Mouse (Mus musculus): Measurements from ENCODE around the gene Rpl22. TPM values are rescaled to one million over a fixed set of nuclear protein-coding genes. Genes with fewer than 3 reads are reported as not detected.

The Rpl22 gene
- total RNA-seq, 1 experiment: 1,458 TPM

DNA sequence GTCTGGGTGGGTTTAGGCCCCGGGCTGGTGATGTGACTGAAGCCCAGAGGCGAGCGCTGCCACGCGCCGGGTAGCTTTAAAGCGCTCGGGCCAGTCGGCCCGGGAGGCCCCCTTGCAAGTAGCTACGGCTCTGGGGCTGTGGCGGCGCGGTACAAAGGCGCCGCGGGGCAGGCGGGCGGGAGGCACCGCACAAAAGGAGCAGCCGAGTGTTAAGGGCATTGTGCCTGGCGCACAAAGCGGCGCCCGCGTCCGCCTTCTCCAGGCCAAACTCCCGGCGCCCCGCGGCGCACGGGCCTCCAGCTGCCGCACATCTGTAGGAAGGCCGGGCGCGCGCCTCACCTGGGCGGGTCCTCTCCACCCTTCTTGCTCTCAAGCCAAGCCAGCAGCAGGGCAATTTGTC lies 35.2 kb upstream of the Rpl22 start:
- H3K27ac ChIP-seq (ENCODE audit: insufficient read depth, low read depth, low read length, poor library complexity, severe bottlenecking): peak overlapping the region; percentile 11; the same call in 1 of the 2 replicates
- no peaks in the 10 kb centered on the region for H3K9me3 ChIP-seq (ENCODE audit: control insufficient read depth, insufficient read depth, low read depth, low read length)
- TF ChIP-seq MAFK (IDR thresholded peaks at IDR 0.05; ENCODE audit: insufficient read depth, low read depth, low read length) (no peak), HCFC1 (IDR thresholded peaks at IDR 0.05; ENCODE audit: borderline replicate concordance, insufficient read depth, low read length) (no peak), CHD2 (IDR thresholded peaks at IDR 0.05; ENCODE audit: low read depth, low read length) (no peak), ZNF384 (IDR thresholded peaks at IDR 0.05; ENCODE audit: low read depth, low read length) (no peak), ZC3H11A (IDR thresholded peaks at IDR 0.05; ENCODE audit: borderline replicate concordance, low read depth, low read length) (no peak)
- DNase-seq (ENCODE audit: low read depth, low spot score): peak; percentile 68
- in situ Hi-C loops (cut with MboI; ENCODE audit: low sequenced_read_pairs in 2 of 2, unreplicated experiment in 2 of 2): no loop called here
- peak overlapping the region; percentile 18 to 38; a peak in 3 of 4 replicates for H3K4me3 ChIP-seq (ENCODE audit: insufficient read depth in 1 of 2, low read depth in 1 of 2, low read length in 2 of 2, poor library complexity in 1 of 2, severe bottlenecking in 1 of 2)
- no peak overlapping the region; the same call in 1 of the 2 replicates for H3K9ac ChIP-seq (ENCODE audit: insufficient read depth, low read depth, low read length, poor library complexity, severe bottlenecking)
- H3K36me3 ChIP-seq (ENCODE audit: control insufficient read depth, insufficient read depth, low read length, poor library complexity, severe bottlenecking): no peaks in the 10 kb centered on the region
- peaks cover 7 to 46% of the 10 kb centered on the region in 2 experiments; a peak in 3 of 4 replicates for H3K4me1 ChIP-seq (ENCODE audit: control insufficient read depth in 2 of 2, insufficient read depth in 2 of 2, low read length in 2 of 2, poor library complexity in 1 of 2)

DNA sequence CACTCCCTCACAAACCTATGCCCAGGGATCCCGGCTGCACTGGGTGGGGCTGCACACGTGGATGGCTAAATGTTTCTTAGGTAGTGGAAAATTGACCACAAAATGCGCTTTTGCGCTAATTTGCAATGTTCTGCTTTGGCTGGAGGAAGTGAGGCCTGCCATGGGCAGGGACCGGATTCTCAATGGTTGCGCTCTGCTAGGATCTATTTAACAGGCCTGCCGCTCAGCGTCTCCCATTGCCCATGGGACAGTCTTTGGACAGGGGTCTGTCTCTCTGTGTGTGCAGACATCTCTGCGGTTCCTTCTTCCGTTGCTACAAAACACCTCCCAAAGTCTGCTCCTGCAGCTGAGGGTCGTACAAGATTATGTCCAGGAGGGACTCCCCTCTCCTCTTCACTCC lies 34.6 kb upstream of the Rpl22 start:
- Histone ChIP-seq H3K36me3 (ENCODE audit: control insufficient read depth, insufficient read depth, low read length, poor library complexity, severe bottlenecking) (no peaks in the 10 kb centered on the region), H3K4me3 (ENCODE audit: insufficient read depth in 1 of 2, low read depth in 1 of 2, low read length in 2 of 2, poor library complexity in 1 of 2, severe bottlenecking in 1 of 2) (0 out of 4 replicates have a peak overlapping the region, but pooled peaks of 1 of the 2 experiments have one; percentile 18), H3K4me1 (ENCODE audit: control insufficient read depth in 2 of 2, insufficient read depth in 2 of 2, low read length in 2 of 2, poor library complexity in 1 of 2) (peaks cover 5 to 46% of the 10 kb centered on the region in 2 experiments; a peak in 3 of 4 replicates), H3K9ac (ENCODE audit: insufficient read depth, low read depth, low read length, poor library complexity, severe bottlenecking) (no peak overlapping the region), H3K27ac (ENCODE audit: insufficient read depth, low read depth, low read length, poor library complexity, severe bottlenecking) (peak overlapping the region; percentile 20; the same call in 1 of the 2 replicates), H3K9me3 (ENCODE audit: control insufficient read depth, insufficient read depth, low read depth, low read length) (no peaks in the 10 kb centered on the region)
- no peak for DNase-seq (ENCODE audit: low read depth, low spot score)
- in situ Hi-C loops (cut with MboI; ENCODE audit: low sequenced_read_pairs in 2 of 2, unreplicated experiment in 2 of 2): no loop called here
- TF ChIP-seq HCFC1 (IDR thresholded peaks at IDR 0.05; ENCODE audit: borderline replicate concordance, insufficient read depth, low read length) (no peak), MAFK (IDR thresholded peaks at IDR 0.05; ENCODE audit: insufficient read depth, low read depth, low read length) (no peak), ZNF384 (IDR thresholded peaks at IDR 0.05; ENCODE audit: low read depth, low read length) (no peak), ZC3H11A (IDR thresholded peaks at IDR 0.05; ENCODE audit: borderline replicate concordance, low read depth, low read length) (no peak), CHD2 (IDR thresholded peaks at IDR 0.05; ENCODE audit: low read depth, low read length) (no peak)

DNA sequence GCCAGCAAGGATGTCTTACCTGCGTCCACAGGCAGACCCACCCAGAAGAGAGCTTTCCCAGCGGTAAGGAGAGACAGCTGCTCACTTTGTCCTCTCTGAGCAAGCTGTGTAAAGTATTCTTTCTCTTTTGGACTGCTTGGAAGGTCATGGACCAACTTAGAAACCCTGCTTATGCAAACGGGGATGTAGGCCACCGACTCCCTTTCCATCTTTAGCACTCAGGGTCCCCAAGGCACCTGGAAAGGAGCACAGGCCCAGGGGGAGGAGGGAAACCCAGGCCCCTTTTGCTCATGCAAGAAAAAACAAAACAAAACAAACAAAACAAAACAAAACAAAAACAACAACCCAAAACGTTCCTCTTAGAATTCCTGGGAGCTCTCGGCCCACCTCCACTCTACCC lies 34.0 kb upstream of the Rpl22 start, which contains the start of gene Hes3:
TSS of gene Hes3 (minus strand) at position 101 of the 400 bp plus-strand sequence.
- Histone ChIP-seq H3K27ac (ENCODE audit: insufficient read depth, low read depth, low read length, poor library complexity, severe bottlenecking) (peak within 1 kb of the TSS; percentile 20; the same call in 1 of the 2 replicates), H3K4me1 (ENCODE audit: control insufficient read depth in 2 of 2, insufficient read depth in 2 of 2, low read length in 2 of 2, poor library complexity in 1 of 2) (peaks cover 5 to 45% of the 10 kb centered on the region in 2 experiments; a peak in 3 of 4 replicates)

DNA sequence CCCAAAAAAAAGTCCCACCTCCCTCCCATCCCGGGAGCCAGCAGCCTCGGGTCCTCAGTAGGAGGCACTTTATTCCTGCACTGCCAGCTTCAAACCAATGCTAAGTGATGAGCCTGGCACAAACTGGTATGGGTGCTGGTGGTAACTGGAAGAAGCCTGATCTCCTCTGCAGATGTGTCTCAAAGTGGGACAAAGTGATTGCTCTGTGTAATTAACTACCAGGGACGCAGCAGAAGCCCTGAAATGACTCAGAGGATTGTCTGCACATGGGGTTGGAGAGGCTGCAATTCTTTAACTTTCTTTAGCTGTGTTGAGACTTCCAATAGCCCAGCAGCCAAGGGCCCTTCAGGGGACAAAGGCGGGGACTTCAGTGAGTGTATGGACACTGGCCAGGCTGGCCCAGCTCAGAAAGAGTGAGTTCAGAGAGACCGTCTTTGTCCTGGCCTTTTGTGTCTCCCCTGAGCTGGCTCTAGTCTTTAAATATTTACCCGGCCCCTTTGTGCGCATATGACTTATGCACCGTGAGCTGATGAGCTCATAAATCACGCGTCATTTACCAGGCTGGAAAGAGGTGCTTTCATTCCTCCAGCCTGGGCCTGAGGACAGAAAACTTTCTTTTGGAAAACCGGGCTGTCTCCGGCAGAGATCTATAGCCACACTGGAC lies 33.3 kb upstream of the Rpl22 start:
- Histone ChIP-seq H3K9ac (ENCODE audit: insufficient read depth, low read depth, low read length, poor library complexity, severe bottlenecking) (no peak overlapping the region), H3K4me1 (ENCODE audit: control insufficient read depth in 2 of 2, insufficient read depth in 2 of 2, low read length in 2 of 2, poor library complexity in 1 of 2) (peaks cover 2 to 40% of the 10 kb centered on the region in 2 experiments; a peak in 3 of 4 replicates), H3K36me3 (ENCODE audit: control insufficient read depth, insufficient read depth, low read length, poor library complexity, severe bottlenecking) (no peaks in the 10 kb centered on the region), H3K27ac (ENCODE audit: insufficient read depth, low read depth, low read length, poor library complexity, severe bottlenecking) (no peak overlapping the region), H3K9me3 (ENCODE audit: control insufficient read depth, insufficient read depth, low read depth, low read length) (no peaks in the 10 kb centered on the region), H3K4me3 (ENCODE audit: insufficient read depth in 1 of 2, low read depth in 1 of 2, low read length in 2 of 2, poor library complexity in 1 of 2, severe bottlenecking in 1 of 2) (no peak overlapping the region)
- in situ Hi-C loops (cut with MboI; ENCODE audit: low sequenced_read_pairs in 2 of 2, unreplicated experiment in 2 of 2): no loop called here
- DNase-seq (ENCODE audit: low read depth, low spot score): no peak
- TF ChIP-seq ZNF384 (IDR thresholded peaks at IDR 0.05; ENCODE audit: low read depth, low read length) (no peak), HCFC1 (IDR thresholded peaks at IDR 0.05; ENCODE audit: borderline replicate concordance, insufficient read depth, low read length) (no peak), MAFK (IDR thresholded peaks at IDR 0.05; ENCODE audit: insufficient read depth, low read depth, low read length) (no peak), CHD2 (IDR thresholded peaks at IDR 0.05; ENCODE audit: low read depth, low read length) (no peak), ZC3H11A (IDR thresholded peaks at IDR 0.05; ENCODE audit: borderline replicate concordance, low read depth, low read length) (no peak)

More for the DNA sequence above, 34.0 kb upstream of the Rpl22 start, which contains the start of gene Hes3:
- Histone ChIP-seq H3K9me3 (ENCODE audit: control insufficient read depth, insufficient read depth, low read depth, low read length) (no peaks in the 10 kb centered on the region), H3K36me3 (ENCODE audit: control insufficient read depth, insufficient read depth, low read length, poor library complexity, severe bottlenecking) (no peaks in the 10 kb centered on the region), H3K4me3 (ENCODE audit: insufficient read depth in 1 of 2, low read depth in 1 of 2, low read length in 2 of 2, poor library complexity in 1 of 2, severe bottlenecking in 1 of 2) (peak within 1 kb of the TSS; percentile 18 to 38; a peak in 2 of 4 replicates), H3K9ac (ENCODE audit: insufficient read depth, low read depth, low read length, poor library complexity, severe bottlenecking) (no peak within 1 kb of the TSS)
- in situ Hi-C loops (cut with MboI; ENCODE audit: low sequenced_read_pairs in 2 of 2, unreplicated experiment in 2 of 2): no loop called here
- TF ChIP-seq ZC3H11A (IDR thresholded peaks at IDR 0.05; ENCODE audit: borderline replicate concordance, low read depth, low read length) (no peak), ZNF384 (IDR thresholded peaks at IDR 0.05; ENCODE audit: low read depth, low read length) (no peak), CHD2 (IDR thresholded peaks at IDR 0.05; ENCODE audit: low read depth, low read length) (no peak), HCFC1 (IDR thresholded peaks at IDR 0.05; ENCODE audit: borderline replicate concordance, insufficient read depth, low read length) (no peak), MAFK (IDR thresholded peaks at IDR 0.05; ENCODE audit: insufficient read depth, low read depth, low read length) (no peak)
- DNase-seq (ENCODE audit: low read depth, low spot score): no peak
